Mouse (Mus musculus) limb, embryonic 11.5 days (tissue): ENCODE measurements around the gene Cdc45. TPM values are rescaled to one million over a fixed set of nuclear protein-coding genes. Genes with fewer than 3 reads are reported as not detected.

ENCODE experiments used
- ATAC-seq: fragments of 200-750 bp; cut with Nextera tagmentation; 2 replicates; pipeline ENCODE4 v1.8.0; 2017; ENCODE audit warnings: low read depth; ENCODE audit not compliant: insufficient number of reproducible peaks, low FRiP score, low TSS enrichment
- DNase-seq: peaks from one replicate; pipeline ENCODE4 v3.0.0-alpha.2; 2015; ENCODE audit warnings: low spot score
- H3K27ac ChIP-seq: fragments of 300-500 bp; sonication (generic); replicated peaks from 2 replicates; pipeline ENCODE4 v1.5.1; 2014; ENCODE audit warnings: low read depth, mild to moderate bottlenecking, low read length
- H3K27me3 ChIP-seq: fragments of 300-500 bp; sonication (generic); 2 replicates; pipeline ENCODE4 v1.6.1; 2014; ENCODE audit warnings: mild to moderate bottlenecking, low read length, mixed read lengths; ENCODE audit not compliant: control insufficient read depth, insufficient read depth
- H3K36me3 ChIP-seq: fragments of 300-500 bp; sonication (generic); 2 replicates; pipeline ENCODE4 v1.6.1; 2014; ENCODE audit warnings: mild to moderate bottlenecking, low read length, moderate library complexity, mixed read lengths; ENCODE audit not compliant: control insufficient read depth, insufficient read depth
- H3K4me1 ChIP-seq: fragments of 300-500 bp; sonication (generic); 2 replicates; pipeline ENCODE4 v1.6.1; 2014; ENCODE audit warnings: low read length, mixed read lengths; ENCODE audit not compliant: control insufficient read depth, insufficient read depth
- H3K4me2 ChIP-seq: fragments of 300-500 bp; sonication (generic); 2 replicates; pipeline ENCODE4 v1.6.1; 2014; ENCODE audit warnings: low read depth, mild to moderate bottlenecking, moderate library complexity; ENCODE audit not compliant: severe bottlenecking
- H3K4me3 ChIP-seq: fragments of 300-500 bp; sonication (generic); 2 replicates; pipeline ENCODE4 v1.5.1; 2014; ENCODE audit warnings: low read depth, low read length
- H3K9ac ChIP-seq: fragments of 300-500 bp; sonication (generic); 2 replicates; pipeline ENCODE4 v1.6.1; 2014; ENCODE audit warnings: mild to moderate bottlenecking, low read length
- H3K9me3 ChIP-seq: fragments of 300-500 bp; sonication (generic); 2 replicates; pipeline ENCODE4 v1.6.1; 2016; ENCODE audit warnings: low read length; ENCODE audit not compliant: control insufficient read depth
- WGBS: fragments of 180-500 bp; shearing (Covaris S2); extraction: QIAGEN DNeasy Blood & Tissue Kit; methylation state at CpG from one replicate; pipeline ENCODE4 v1.1.7; 2014; 5-methylcytosine and 5-hydroxymethylcytosine counted together
- polyA plus RNA-seq: library from polyadenylated mRNA; unstranded; fragments of >200 nt; fragmentation: Nextera tagmentation; extraction: Ambion mirVana; gene quantifications from 2 replicates; pipeline ENCODE4 v1.2.1, GENCODE M21; 2014

Cdc45 gene
- polyA plus RNA-seq, 1 experiment from 2014 or later = 81.6 TPM

- ATAC-seq = no peak
- peaks cover 20% of the 10 kb centered on the region for H3K36me3 ChIP-seq
- H3K9me3 ChIP-seq = no peaks in the 10 kb centered on the region
- H3K4me2 ChIP-seq = no peak overlapping the region
- H3K4me1 ChIP-seq = no peaks in the 10 kb centered on the region
- no peaks in the 10 kb centered on the region for H3K27me3 ChIP-seq
- no peak for DNase-seq
- 95% methylated on average over 7 of the region's 7 CpGs for WGBS
- no peak overlapping the region for H3K4me3 ChIP-seq
- no peak overlapping the region for H3K9ac ChIP-seq
- no peak overlapping the region for H3K27ac ChIP-seq
Observed at GRCm38 (mm10) chr16:18785025-18785424, 26.8 kb downstream of the Cdc45 start.

GRCm38 (mm10) chr16:18781810-18782209 is 30.0 kb downstream of the Cdc45 start:
- Histone ChIP-seq H3K4me1 (peaks cover 7% of the 10 kb centered on the region; the same call in 1 of the 2 replicates), H3K27me3 (peaks cover 27% of the 10 kb centered on the region), H3K27ac (no peak overlapping the region), H3K36me3 (peaks cover 14% of the 10 kb centered on the region), H3K4me3 (no peak overlapping the region), H3K4me2 (no peak overlapping the region), H3K9ac (no peak overlapping the region), H3K9me3 (no peaks in the 10 kb centered on the region)
- DNase-seq = no peak
- ATAC-seq = no peak
- WGBS = 93% methylated on average over 10 of the region's 10 CpGs

GRCm38 (mm10) chr16:18778461-18778860 is 33.3 kb downstream of the Cdc45 start:
- peak overlapping the region; percentile 3; the same call in 1 of the 2 replicates for H3K4me2 ChIP-seq
- H3K27me3 ChIP-seq = peaks cover 48% of the 10 kb centered on the region

GRCm38 (mm10) chr16:18777101-18778080 is 34.4 kb downstream of the Cdc45 start:
- H3K9ac ChIP-seq = peak overlapping the region; percentile 52
- H3K27me3 ChIP-seq = peaks cover 48% of the 10 kb centered on the region
- DNase-seq (peak; percentile 56), ATAC-seq (no peak; the same call in 1 of the 2 replicates)
- H3K9me3 ChIP-seq = no peaks in the 10 kb centered on the region
- H3K27ac ChIP-seq = no peak overlapping the region
- peak overlapping the region; percentile 53 for H3K4me2 ChIP-seq
- H3K4me3 ChIP-seq = peak overlapping the region; percentile 35
- peaks cover 11% of the 10 kb centered on the region for H3K36me3 ChIP-seq
- WGBS = 3% methylated on average over 80 of the region's 80 CpGs
- H3K4me1 ChIP-seq = peaks cover 9% of the 10 kb centered on the region; the same call in 1 of the 2 replicates

More at GRCm38 (mm10) chr16:18778461-18778860, 33.3 kb downstream of the Cdc45 start:
- Histone ChIP-seq H3K27ac (no peak overlapping the region), H3K4me1 (peaks cover 9% of the 10 kb centered on the region; the same call in 1 of the 2 replicates), H3K4me3 (peak overlapping the region; percentile 1; the same call in 1 of the 2 replicates), H3K9me3 (no peaks in the 10 kb centered on the region), H3K36me3 (peaks cover 11% of the 10 kb centered on the region), H3K9ac (no peak overlapping the region)
- 75% methylated on average over 2 of the region's 2 CpGs for WGBS
- no peak for ATAC-seq
- no peak for DNase-seq

- Histone ChIP-seq H3K9me3 (no peaks in the 10 kb centered on the region), H3K27ac (no peak within 1 kb of the TSS), H3K4me3 (peak within 1 kb of the TSS; percentile 35), H3K36me3 (peaks cover 8% of the 10 kb centered on the region; the same call in 1 of the 2 replicates), H3K4me1 (peaks cover 9% of the 10 kb centered on the region; the same call in 1 of the 2 replicates), H3K27me3 (peaks cover 48% of the 10 kb centered on the region), H3K4me2 (peak within 1 kb of the TSS; percentile 53), H3K9ac (peak within 1 kb of the TSS; percentile 52)
- WGBS = 4% methylated on average over 19 of the region's 19 CpGs
- ATAC-seq (no peak), DNase-seq (no peak)
Observed at GRCm38 (mm10) chr16:18776556-18777100, 35.2 kb downstream of the Cdc45 start, which contains the start of gene Cldn5. Gene Cldn5 (plus strand): TSS chr16:18776847.

GRCm38 (mm10) chr16:18775621-18776555 is 35.9 kb downstream of the Cdc45 start:
- Histone ChIP-seq H3K9ac (no peak overlapping the region), H3K4me2 (no peak overlapping the region), H3K4me1 (peaks cover 9% of the 10 kb centered on the region; the same call in 1 of the 2 replicates), H3K27ac (no peak overlapping the region), H3K9me3 (no peaks in the 10 kb centered on the region), H3K4me3 (no peak overlapping the region), H3K27me3 (peaks cover 48% of the 10 kb centered on the region), H3K36me3 (peaks cover 6% of the 10 kb centered on the region; the same call in 1 of the 2 replicates)
- DNase-seq = peak; percentile 27
- 36% methylated on average over 18 of the region's 18 CpGs for WGBS
- ATAC-seq = no peak

- WGBS = 31% methylated on average over 2 of the region's 2 CpGs
- ATAC-seq = no peak
- no peaks in the 10 kb centered on the region for H3K9me3 ChIP-seq
- no peak overlapping the region for H3K4me3 ChIP-seq
- no peak overlapping the region for H3K4me2 ChIP-seq
- peaks cover 41% of the 10 kb centered on the region for H3K27me3 ChIP-seq
- no peak overlapping the region for H3K27ac ChIP-seq
- no peak for DNase-seq
- no peaks in the 10 kb centered on the region for H3K36me3 ChIP-seq
- H3K4me1 ChIP-seq = peaks cover 9% of the 10 kb centered on the region; the same call in 1 of the 2 replicates
- H3K9ac ChIP-seq = no peak overlapping the region
Observed at GRCm38 (mm10) chr16:18773936-18774335, 37.9 kb downstream of the Cdc45 start.
